Mouse (Mus musculus) thymus, adult 2 months (tissue): ENCODE measurements around the gene Gramd4.
A peak's percentile ranks its signal among the peaks of the same experiment; 100 is the strongest.

ENCODE experiments used
- CTCF ChIP-seq: fragments of 200-500 bp; IDR thresholded peaks from 2 replicates; pipeline ENCODE4 v1.5.1; 2012; ENCODE audit warnings: mild to moderate bottlenecking, control low read depth, low read length, moderate library complexity, borderline replicate concordance; ENCODE audit not compliant: control insufficient read depth, poor library complexity, insufficient read depth; ENCODE audit errors: extremely low read depth
- POLR2A ChIP-seq: fragments of 200-500 bp; IDR thresholded peaks from 2 replicates; pipeline ENCODE4 v1.6.1; 2012; ENCODE audit warnings: mild to moderate bottlenecking, low read length, control low read depth, moderate library complexity; ENCODE audit not compliant: control insufficient read depth, poor library complexity, insufficient read depth; ENCODE audit errors: extremely low read depth

DNA sequence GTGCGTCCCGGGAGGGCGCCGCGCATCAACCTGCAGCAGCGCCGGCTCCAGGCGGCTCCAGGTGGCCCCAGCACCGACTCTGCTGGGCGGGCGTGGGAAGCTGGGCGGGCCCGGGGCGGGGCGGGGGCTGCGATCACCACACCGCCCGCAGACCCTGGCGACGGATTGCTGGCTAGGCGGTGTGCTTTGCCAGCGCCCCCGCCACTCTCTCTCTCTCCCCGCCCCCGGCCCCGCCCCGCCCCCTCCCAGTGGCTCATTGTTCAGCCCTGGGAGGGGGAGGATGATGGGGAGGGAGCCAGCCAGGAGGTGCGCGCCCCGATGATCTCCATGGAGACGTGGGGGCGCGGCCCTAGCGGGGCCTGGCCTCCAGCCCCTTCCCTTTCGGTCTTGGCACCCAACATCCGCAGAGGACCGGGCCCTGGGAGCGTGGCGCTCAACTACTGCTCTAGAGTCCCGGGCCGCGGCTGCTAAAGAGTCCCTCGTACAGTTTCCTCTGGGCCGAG lies 23.4 kb upstream of the Gramd4 start:
- TF ChIP-seq POLR2A (peak; percentile 39; the same call in 1 of the 2 replicates), CTCF (no peak)
